Mouse (Mus musculus) heart, postnatal 14 days (tissue): ENCODE results near the gene Cflar. TPM values are rescaled to one million over a fixed set of nuclear protein-coding genes. Genes with fewer than 3 reads are reported as not detected.

Experiments
- total RNA-seq, 2 experiments: library from RNA; stranded (reverse); gene quantifications; 2 replicates each; pipeline ENCODE4 v1.2.3; 2021

The Cflar gene
- total RNA-seq, 2 experiments from 2014 or later, result 64.7 to 70.4 TPM

Other genes with a start within 250 kb of the Cflar start
- gene Orc2, start 206.4 kb upstream of the Cflar start, total RNA-seq, result 10 to 100 TPM in 1 of 2 experiments, 1 to 10 TPM in 1; 9.6 to 10.2 TPM
- gene Fam126b, start 125.2 kb upstream of the Cflar start, total RNA-seq, result 10 to 100 TPM in 1 of 2 experiments, 1 to 10 TPM in 1; 10.0 to 10.4 TPM
- 100 to 1,000 TPM; 239 to 247 TPM for gene Ndufb3, start 125.1 kb upstream of the Cflar start, total RNA-seq
- not detected for gene Als2cr12, start 15.5 kb upstream of the Cflar start, total RNA-seq
- 10 to 100 TPM in 1 of 2 experiments, 1 to 10 TPM in 1; 9.1 to 11.1 TPM for gene Casp8, start 83.9 kb downstream of the Cflar start, total RNA-seq